Mouse (Mus musculus) ES-E14 (cell line): ENCODE measurements at regions not wholly inside any gene's neighbourhood (a gene's known extent, or its start where the extent isn't known, plus 50 kb on each side); places are given as distances from the start of the nearest gene placed in this dataset.

Experiments used
- DNase-seq: peaks from one replicate; pipeline ENCODE4 v3.0.0-alpha.2; 2013; ENCODE audit warnings: low read depth, low spot score
- H3K27ac ChIP-seq: 2 replicates; pipeline ENCODE4 v1.5.1; 2012; ENCODE audit warnings: low read depth, mild to moderate bottlenecking, low read length, moderate library complexity, mixed read lengths; ENCODE audit not compliant: poor library complexity, insufficient read depth, severe bottlenecking
- H3K36me3 ChIP-seq: 2 replicates; pipeline ENCODE4 v1.6.1; 2012; ENCODE audit warnings: mild to moderate bottlenecking, low read length, moderate library complexity, mixed read lengths; ENCODE audit not compliant: control insufficient read depth, poor library complexity, insufficient read depth, severe bottlenecking
- H3K4me1 ChIP-seq, 2 experiments: fragments of 150-350 bp in 1 of 2; sonication (generic) in 1 of 2; 2 replicates each; pipeline ENCODE4 v1.6.1; 2012; ENCODE audit warnings: low read length in 2 of 2, mild to moderate bottlenecking in 1 of 2, mixed read lengths in 1 of 2; ENCODE audit not compliant: control insufficient read depth in 2 of 2, insufficient read depth in 2 of 2, poor library complexity in 1 of 2
- H3K4me3 ChIP-seq, 2 experiments: fragments of 150-350 bp in 1 of 2; sonication (generic) in 1 of 2; 2 replicates each; pipeline ENCODE4 v1.5.1; 2012; ENCODE audit warnings: low read length in 2 of 2, low read depth in 1 of 2, mild to moderate bottlenecking in 1 of 2, mixed read lengths in 1 of 2; ENCODE audit not compliant: insufficient read depth in 1 of 2, poor library complexity in 1 of 2, severe bottlenecking in 1 of 2
- H3K9ac ChIP-seq: 2 replicates; pipeline ENCODE4 v1.6.1; 2012; ENCODE audit warnings: low read depth, mild to moderate bottlenecking, low read length, mixed read lengths; ENCODE audit not compliant: poor library complexity, insufficient read depth, severe bottlenecking
- H3K9me3 ChIP-seq: fragments of 150-350 bp; sonication (generic); 2 replicates; pipeline ENCODE4 v1.6.1; 2012; ENCODE audit warnings: low read depth, mild to moderate bottlenecking, low read length; ENCODE audit not compliant: control insufficient read depth, insufficient read depth
- CHD2 ChIP-seq: IDR thresholded peaks from 2 replicates; pipeline ENCODE4 v1.6.1; 2014; ENCODE audit warnings: mild to moderate bottlenecking, low read depth, low read length, inconsistent platforms
- HCFC1 ChIP-seq: IDR thresholded peaks from 2 replicates; pipeline ENCODE4 v1.6.1; 2012; ENCODE audit warnings: low read length, inconsistent platforms, borderline replicate concordance; ENCODE audit not compliant: insufficient read depth
- MAFK ChIP-seq: IDR thresholded peaks from 2 replicates; pipeline ENCODE4 v1.6.1; 2014; ENCODE audit warnings: mild to moderate bottlenecking, low read depth, low read length, inconsistent platforms; ENCODE audit not compliant: insufficient read depth
- ZC3H11A ChIP-seq: IDR thresholded peaks from 2 replicates; pipeline ENCODE4 v1.6.1; 2012; ENCODE audit warnings: low read depth, mild to moderate bottlenecking, inconsistent platforms, low read length, borderline replicate concordance
- ZNF384 ChIP-seq: IDR thresholded peaks from 2 replicates; pipeline ENCODE4 v1.6.1; 2012; ENCODE audit warnings: low read depth, low read length, inconsistent platforms
- in situ Hi-C, 2 experiments: fragments of 600-800 bp; cut with MboI; formaldehyde crosslinking; loops; one replicate each; pipeline ENCODE4 v1.15.1; 2025; ENCODE audit warnings: low sequenced_read_pairs in 2 of 2, inconsistent platforms in 1 of 2; ENCODE audit not compliant: unreplicated experiment in 2 of 2

DNA sequence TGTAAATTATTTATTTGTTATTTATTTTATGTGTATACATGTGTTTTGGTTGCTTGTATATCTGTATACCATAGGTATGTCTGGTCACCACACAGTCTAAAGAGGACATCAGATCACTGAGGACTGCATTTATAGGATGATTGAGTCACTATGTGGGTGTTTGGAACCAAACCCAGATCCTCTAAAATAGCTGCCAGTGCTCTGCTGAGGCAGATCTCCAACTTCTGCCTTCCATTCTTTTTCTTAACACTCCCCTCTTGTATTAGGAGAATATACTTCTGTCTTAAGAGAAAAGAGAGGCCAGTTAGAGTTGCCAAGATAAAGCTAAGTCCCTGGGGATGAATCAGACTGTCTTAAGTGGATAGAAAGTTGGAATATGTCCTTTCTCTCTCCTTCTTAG lies 424.2 kb downstream of the Cntn6 start:
- in situ Hi-C loops: no loop called here
- Histone ChIP-seq H3K9me3 (no peaks in the 10 kb centered on the region), H3K36me3 (no peaks in the 10 kb centered on the region), H3K9ac (no peak overlapping the region), H3K4me3 (no peak overlapping the region), H3K27ac (no peak overlapping the region), H3K4me1 (no peaks in the 10 kb centered on the region)
- no peak for TF ChIP-seq ZNF384
- TF ChIP-seq ZC3H11A: no peak
- TF ChIP-seq HCFC1: no peak
- TF ChIP-seq CHD2: no peak
- TF ChIP-seq MAFK: no peak
- no peak for DNase-seq

DNA sequence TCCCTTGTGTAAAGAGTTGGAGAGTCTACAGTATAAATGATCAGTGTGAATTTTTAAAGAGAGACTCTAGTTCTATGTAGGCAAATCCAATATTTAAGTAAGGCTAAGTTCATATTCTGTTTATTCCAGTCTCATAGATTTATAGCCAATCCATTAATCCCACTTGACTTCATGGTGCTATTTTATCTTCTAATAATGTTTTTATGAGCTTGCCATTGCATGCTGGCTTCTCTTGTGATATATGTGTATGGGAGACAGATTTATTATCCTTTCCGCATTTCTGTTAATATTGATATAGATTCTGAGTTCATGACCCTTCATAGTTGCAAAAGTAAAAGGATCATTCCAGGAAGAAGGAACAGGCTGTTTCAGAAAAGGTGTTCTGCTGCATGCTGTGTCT lies 430.0 kb downstream of the Cntn6 start:
- H3K9me3 ChIP-seq: no peaks in the 10 kb centered on the region
- no peak for DNase-seq
- no peaks in the 10 kb centered on the region for H3K36me3 ChIP-seq
- H3K9ac ChIP-seq: no peak overlapping the region
- in situ Hi-C loops: no loop called here
- no peak for TF ChIP-seq CHD2
- TF ChIP-seq ZNF384: no peak
- no peak for TF ChIP-seq MAFK
- no peak for TF ChIP-seq ZC3H11A
- no peak for TF ChIP-seq HCFC1
- no peak overlapping the region for H3K4me3 ChIP-seq
- no peak overlapping the region for H3K27ac ChIP-seq
- no peaks in the 10 kb centered on the region for H3K4me1 ChIP-seq

DNA sequence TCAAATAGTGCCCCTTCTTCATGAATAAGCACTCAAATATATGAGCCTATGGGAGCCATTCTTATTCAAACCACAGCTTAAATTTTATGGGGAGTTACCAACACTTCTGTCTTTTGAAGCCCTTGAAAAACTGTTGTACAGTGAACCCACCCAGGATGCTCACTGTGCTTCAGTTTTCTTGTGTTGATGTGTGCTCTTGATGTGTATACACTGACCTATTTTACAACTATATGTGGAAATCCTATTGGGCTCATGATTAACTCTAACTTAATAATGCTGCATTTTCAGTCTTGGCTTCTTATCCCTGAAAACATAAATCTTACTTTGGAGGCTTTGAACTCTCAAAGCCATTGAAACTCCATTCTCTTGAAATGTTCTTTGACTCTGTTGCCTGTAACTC lies 433.5 kb downstream of the Cntn6 start:
- TF ChIP-seq MAFK: no peak
- no peak for TF ChIP-seq ZC3H11A
- no peak for TF ChIP-seq CHD2
- TF ChIP-seq HCFC1: no peak
- no peak for TF ChIP-seq ZNF384
- in situ Hi-C loops: no loop called here
- Histone ChIP-seq H3K36me3 (no peaks in the 10 kb centered on the region), H3K9me3 (no peaks in the 10 kb centered on the region), H3K27ac (no peak overlapping the region), H3K9ac (no peak overlapping the region), H3K4me3 (no peak overlapping the region), H3K4me1 (no peaks in the 10 kb centered on the region)
- no peak for DNase-seq

DNA sequence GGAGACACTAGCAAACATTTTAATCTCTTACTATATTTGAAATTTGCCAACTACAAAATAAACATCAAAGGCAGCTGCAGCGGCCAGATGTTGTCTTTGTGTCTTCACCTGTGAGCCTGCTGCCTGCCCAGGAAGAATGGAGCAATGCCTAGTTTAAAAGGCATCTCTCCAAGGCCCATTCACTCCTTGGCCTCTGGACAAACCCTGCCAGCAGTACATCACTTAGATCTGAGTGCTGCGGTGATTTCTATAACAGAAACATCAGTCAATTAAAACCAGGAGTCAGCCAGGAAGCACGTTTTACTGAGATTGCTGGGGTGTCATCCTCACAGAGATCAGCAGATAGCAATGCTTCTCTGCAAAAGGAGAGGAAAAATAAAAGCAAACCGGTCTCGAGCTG lies 437.7 kb downstream of the Cntn6 start:
- no peak overlapping the region for H3K4me3 ChIP-seq
- no peak overlapping the region for H3K27ac ChIP-seq
- no peak for TF ChIP-seq MAFK
- TF ChIP-seq HCFC1: no peak
- TF ChIP-seq CHD2: no peak
- no peak for TF ChIP-seq ZNF384
- TF ChIP-seq ZC3H11A: no peak
- no peak overlapping the region for H3K9ac ChIP-seq
- H3K9me3 ChIP-seq: no peaks in the 10 kb centered on the region
- no peaks in the 10 kb centered on the region for H3K4me1 ChIP-seq
- in situ Hi-C loops: no loop called here
- no peaks in the 10 kb centered on the region for H3K36me3 ChIP-seq
- DNase-seq: no peak

DNA sequence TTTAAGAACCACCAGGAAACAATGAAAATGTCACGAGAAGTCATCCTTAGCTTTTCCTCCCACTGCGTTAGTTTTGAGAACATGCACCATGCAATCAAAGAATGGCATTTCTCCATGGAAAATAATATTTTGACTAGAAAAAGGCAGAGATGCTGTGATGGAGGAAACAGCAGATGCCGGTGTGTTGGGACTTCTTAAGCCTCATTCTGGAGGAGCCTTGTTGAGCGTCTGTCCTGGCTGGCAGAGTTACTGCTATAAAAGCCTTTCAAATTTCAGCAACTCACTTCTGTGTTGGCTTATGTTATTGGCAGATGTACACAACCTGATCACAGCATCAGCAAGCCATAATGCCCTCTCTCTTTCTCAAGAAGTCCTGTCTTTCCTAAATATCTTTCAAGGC lies 439.6 kb downstream of the Cntn6 start:
- in situ Hi-C loops: no loop called here
- TF ChIP-seq MAFK (no peak), CHD2 (no peak)
- H3K27ac ChIP-seq: no peak overlapping the region
- H3K9me3 ChIP-seq: no peaks in the 10 kb centered on the region
- no peaks in the 10 kb centered on the region for H3K36me3 ChIP-seq
- no peak overlapping the region for H3K9ac ChIP-seq
- DNase-seq: no peak
- no peak overlapping the region for H3K4me3 ChIP-seq
- no peaks in the 10 kb centered on the region for H3K4me1 ChIP-seq
